Mouse (Mus musculus): Measurements from ENCODE around the gene Adat3.

DNA sequence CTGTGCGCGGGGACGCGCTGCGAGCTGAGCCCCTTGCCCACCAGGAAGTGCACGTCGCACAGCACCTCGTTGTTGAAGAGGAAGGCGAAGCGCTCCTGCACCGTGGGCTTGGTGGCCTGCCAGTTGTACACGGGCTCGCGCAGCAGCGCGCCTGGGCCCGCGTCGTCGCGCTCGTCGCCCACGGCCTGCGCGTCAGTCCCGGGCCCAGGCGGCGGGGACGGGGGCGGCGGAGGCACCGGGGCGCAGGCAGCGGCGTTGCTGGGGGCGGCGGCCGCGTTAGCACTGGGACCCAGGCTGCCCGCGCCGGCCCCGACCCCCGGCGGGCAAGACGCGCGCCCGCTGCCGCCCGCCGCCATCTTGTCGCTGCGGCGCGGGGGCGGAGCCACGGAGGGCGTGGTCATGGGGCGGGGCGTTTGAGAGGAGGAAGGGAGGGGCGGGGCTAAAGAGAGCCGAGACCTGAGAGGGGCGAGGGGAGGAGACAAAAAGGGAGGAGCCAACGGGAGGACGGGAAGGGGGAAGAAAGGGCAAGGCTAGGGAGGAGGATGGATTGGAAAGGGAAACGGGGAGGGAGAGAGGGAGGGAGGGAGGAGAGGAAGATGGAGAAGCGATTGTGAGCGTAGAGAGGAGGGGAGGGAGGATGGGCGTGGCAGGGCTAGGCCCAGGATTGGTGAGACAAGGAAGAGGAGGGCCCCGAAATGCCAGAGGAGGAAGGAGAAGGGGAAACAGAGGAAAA, 53.6 kb downstream of the Adat3 start:
- TF ChIP-seq POLR2A (IDR thresholded peaks at IDR 0.05; ENCODE audit: borderline replicate concordance, control insufficient read depth, low read depth, low read length) = no peak; the same call in 1 of the 2 replicates
- no peak for TF ChIP-seq CTCF (IDR thresholded peaks at IDR 0.05; ENCODE audit: control insufficient read depth, insufficient read depth, low read length)

Data from bone marrow, adult 2 months (tissue).